Mouse (Mus musculus): ENCODE measurements around the gene Tbx20.

Gene Tbx20

GRCm38 (mm10) chr9:24774160-24774969 lies at the start of gene Tbx20:
Tbx20 (minus strand) TSS chr9:24774303.
- DNase-seq (ENCODE audit: extremely low read depth, low read depth, low spot score) = no peak

GRCm38 (mm10) chr9:24818511-24818910 lies 44.4 kb upstream of the Tbx20 start:
- no peak for DNase-seq (ENCODE audit: extremely low read depth, low read depth, low spot score)

- no peak for DNase-seq (ENCODE audit: extremely low read depth, low read depth, low spot score)
These were observed 38.4 kb upstream of the Tbx20 start for GRCm38 (mm10) chr9:24812461-24812860.

GRCm38 (mm10) chr9:24792110-24792509 lies 18.0 kb upstream of the Tbx20 start:
- DNase-seq (ENCODE audit: extremely low read depth, low read depth, low spot score) = no peak

GRCm38 (mm10) chr9:24789396-24789795 lies 15.3 kb upstream of the Tbx20 start:
- DNase-seq (ENCODE audit: extremely low read depth, low read depth, low spot score) = no peak

- DNase-seq (ENCODE audit: extremely low read depth, low read depth, low spot score) = no peak
These were observed 8.2 kb upstream of the Tbx20 start for GRCm38 (mm10) chr9:24782338-24782737.

- DNase-seq (ENCODE audit: extremely low read depth, low read depth, low spot score) = no peak
These were observed 6.9 kb upstream of the Tbx20 start for GRCm38 (mm10) chr9:24780929-24781441.

- no peak for DNase-seq (ENCODE audit: extremely low read depth, low read depth, low spot score)
These were observed 6.4 kb upstream of the Tbx20 start for GRCm38 (mm10) chr9:24780391-24780928.

GRCm38 (mm10) chr9:24779975-24780374 lies 5.9 kb upstream of the Tbx20 start:
- no peak for DNase-seq (ENCODE audit: extremely low read depth, low read depth, low spot score)

GRCm38 (mm10) chr9:24778571-24778970 lies 4.5 kb upstream of the Tbx20 start:
- no peak for DNase-seq (ENCODE audit: extremely low read depth, low read depth, low spot score)

GRCm38 (mm10) chr9:24777961-24778360 lies 3.9 kb upstream of the Tbx20 start:
- DNase-seq (ENCODE audit: extremely low read depth, low read depth, low spot score) = no peak

GRCm38 (mm10) chr9:24777176-24777895 lies 3.2 kb upstream of the Tbx20 start:
- no peak for DNase-seq (ENCODE audit: extremely low read depth, low read depth, low spot score)

- DNase-seq (ENCODE audit: extremely low read depth, low read depth, low spot score) = no peak
These were observed 2.4 kb upstream of the Tbx20 start for GRCm38 (mm10) chr9:24776487-24776886.

- no peak for DNase-seq (ENCODE audit: extremely low read depth, low read depth, low spot score)
These were observed 1.5 kb upstream of the Tbx20 start for GRCm38 (mm10) chr9:24775567-24775966.

GRCm38 (mm10) chr9:24775001-24775400 lies 898 bp upstream of the Tbx20 start:
- DNase-seq (ENCODE audit: extremely low read depth, low read depth, low spot score) = no peak

- no peak for DNase-seq (ENCODE audit: extremely low read depth, low read depth, low spot score)
These were observed 434 bp downstream of the Tbx20 start for GRCm38 (mm10) chr9:24773669-24774068.

- DNase-seq (ENCODE audit: extremely low read depth, low read depth, low spot score) = no peak
These were observed 932 bp downstream of the Tbx20 start for GRCm38 (mm10) chr9:24773171-24773570.

- no peak for DNase-seq (ENCODE audit: extremely low read depth, low read depth, low spot score)
These were observed 1.5 kb downstream of the Tbx20 start for GRCm38 (mm10) chr9:24772431-24773120.

GRCm38 (mm10) chr9:24771713-24772112 lies 2.4 kb downstream of the Tbx20 start:
- DNase-seq (ENCODE audit: extremely low read depth, low read depth, low spot score) = no peak

GRCm38 (mm10) chr9:24770941-24771405 lies 3.1 kb downstream of the Tbx20 start:
- no peak for DNase-seq (ENCODE audit: extremely low read depth, low read depth, low spot score)

Measured in fat pad, adult 2 months (tissue).